Mouse (Mus musculus) bone marrow, adult 2 months (tissue): ENCODE measurements around the gene Ccdc186.

Experiments used
- CTCF ChIP-seq: fragments of 200-500 bp; IDR thresholded peaks from 2 replicates; pipeline ENCODE4 v1.5.1; 2011; ENCODE audit warnings: low read length, control low read depth; ENCODE audit not compliant: control insufficient read depth, insufficient read depth
- POLR2A ChIP-seq: fragments of 200-500 bp; IDR thresholded peaks from 2 replicates; pipeline ENCODE4 v1.6.1; 2011; ENCODE audit warnings: low read depth, mild to moderate bottlenecking, control low read depth, low read length, borderline replicate concordance; ENCODE audit not compliant: control insufficient read depth

GRCm38 (mm10) chr19:56830163-56830562 is 8.2 kb upstream of the Ccdc186 start:
- TF ChIP-seq CTCF (no peak), POLR2A (no peak)
